Mouse (Mus musculus) heart, postnatal 0 days (tissue): ENCODE data around the gene Clec10a.

Experiments used
- CTCF ChIP-seq: IDR thresholded peaks from 2 replicates; pipeline ENCODE4 v1.5.1; 2016; ENCODE audit warnings: antibody characterized with exemption, control low read depth, low read depth
- EP300 ChIP-seq: IDR thresholded peaks from 2 replicates; pipeline ENCODE4 v1.6.1; 2016; ENCODE audit warnings: antibody characterized with exemption, low read depth

GRCm38 (mm10) chr11:70199107-70199506, 43.1 kb downstream of the Clec10a start:
- TF ChIP-seq EP300 = no peak
- no peak for TF ChIP-seq CTCF
